Mouse (Mus musculus) lung, adult 18-20 months (tissue): ENCODE data around the gene Prss38.

Experiments
- DNase-seq, 2 experiments: peaks; one replicate each; pipeline ENCODE4 v3.0.0; 2022; ENCODE audit warnings: mixed read lengths in 2 of 2

Prss38 gene

GRCm38 (mm10) chr11:59375475-59375874 lies at the start of gene Prss38:
TSS of gene Prss38 (minus strand) at chr11:59375657.
- DNase-seq = no peak

GRCm38 (mm10) chr11:59423010-59423588 lies 47.6 kb upstream of the Prss38 start:
- DNase-seq = peak; percentile 12 to 29

- DNase-seq = no peak
Observed at GRCm38 (mm10) chr11:59421967-59422366, 46.5 kb upstream of the Prss38 start.

- no peak for DNase-seq
Observed at GRCm38 (mm10) chr11:59421436-59421835, 46.0 kb upstream of the Prss38 start.

GRCm38 (mm10) chr11:59418708-59419107 lies 43.3 kb upstream of the Prss38 start:
- DNase-seq = no peak

- no peak for DNase-seq
Observed at GRCm38 (mm10) chr11:59412999-59413863, 37.8 kb upstream of the Prss38 start.

GRCm38 (mm10) chr11:59412058-59412457 lies 36.6 kb upstream of the Prss38 start:
- no peak for DNase-seq

- DNase-seq = no peak
Observed at GRCm38 (mm10) chr11:59410851-59411250, 35.4 kb upstream of the Prss38 start.

GRCm38 (mm10) chr11:59405761-59406160 lies 30.3 kb upstream of the Prss38 start:
- DNase-seq = no peak

- no peak for DNase-seq
Observed at GRCm38 (mm10) chr11:59400876-59401275, 25.4 kb upstream of the Prss38 start.

GRCm38 (mm10) chr11:59399830-59400229 lies 24.4 kb upstream of the Prss38 start:
- no peak for DNase-seq

- no peak for DNase-seq
Observed at GRCm38 (mm10) chr11:59397536-59398371, 22.3 kb upstream of the Prss38 start.

- no peak for DNase-seq
Observed at GRCm38 (mm10) chr11:59394451-59394850, 19.0 kb upstream of the Prss38 start.

GRCm38 (mm10) chr11:59393591-59393990 lies 18.1 kb upstream of the Prss38 start:
- DNase-seq = no peak

GRCm38 (mm10) chr11:59392300-59392699 lies 16.8 kb upstream of the Prss38 start:
- DNase-seq = no peak

GRCm38 (mm10) chr11:59390470-59390869 lies 15.0 kb upstream of the Prss38 start:
- no peak for DNase-seq

GRCm38 (mm10) chr11:59389617-59390016 lies 14.2 kb upstream of the Prss38 start:
- no peak for DNase-seq

- DNase-seq = no peak
Observed at GRCm38 (mm10) chr11:59388806-59389205, 13.3 kb upstream of the Prss38 start.

GRCm38 (mm10) chr11:59387471-59387870 lies 12.0 kb upstream of the Prss38 start:
- DNase-seq = no peak

- DNase-seq = no peak
Observed at GRCm38 (mm10) chr11:59385123-59385522, 9.7 kb upstream of the Prss38 start.

GRCm38 (mm10) chr11:59384441-59384959 lies 9.0 kb upstream of the Prss38 start:
- peak; percentile 16 to 29 for DNase-seq

- no peak for DNase-seq
Observed at GRCm38 (mm10) chr11:59379547-59379946, 4.1 kb upstream of the Prss38 start.

GRCm38 (mm10) chr11:59377999-59378398 lies 2.5 kb upstream of the Prss38 start:
- DNase-seq = no peak
